In genomic region chr5:38479545-38479907, GRCm38 (mm10) we compare ENCODE assay signal across 8 mouse cellular contexts. TPM values are rescaled to one million over a fixed set of nuclear protein-coding genes. Genes with fewer than 3 reads are reported as not detected.
DNase-seq lines count a peak whose midpoint lies in the region; ATAC-seq and TF ChIP-seq lines count a peak whose summit lies in the region.
"Not testable (repeated sequence)": the region's sequence is repeated elsewhere in the genome, so short reads cannot be mapped to it uniquely, and the experiment has no call there.

No protein-coding gene starts in this region.

- peaks cover 19% of the 10 kb centered on the region for H3K4me1 ChIP-seq in embryonic facial prominence, embryonic 13.5 days
- peaks cover 19% of the 10 kb centered on the region for H3K4me1 ChIP-seq in hindbrain, embryonic 13.5 days (replicated peaks)
- H3K4me1 ChIP-seq in liver, postnatal 0 days (ENCODE audit: insufficient read depth) = peaks cover 23% of the 10 kb centered on the region
- not testable (repeated sequence) for H3K4me1 ChIP-seq in midbrain, embryonic 16.5 days (ENCODE audit: control insufficient read depth, insufficient read depth, low read length); stomach, embryonic 15.5 days

- not testable (repeated sequence) for ATAC-seq in embryonic facial prominence, embryonic 13.5 days (ENCODE audit: insufficient number of reproducible peaks, insufficient read depth, low FRiP score, low TSS enrichment, low read depth)
- ATAC-seq in granulocyte monocyte progenitor cell, adult 5-6 weeks (replicated peaks; ENCODE audit: poor library complexity, severe bottlenecking) = 0 out of 2 replicates have a peak, but pooled peaks have one; percentile 1
- ATAC-seq in hindbrain, embryonic 13.5 days (ENCODE audit: low FRiP score) = peak; percentile 46; the same call in 1 of the 2 replicates
- ATAC-seq in liver, postnatal 0 days = peak; percentile 34
- peak; percentile 66 for ATAC-seq in midbrain, embryonic 16.5 days
- peak; percentile 9; the same call in 1 of the 2 replicates for ATAC-seq in stomach, embryonic 15.5 days (ENCODE audit: insufficient read depth, low FRiP score, low read depth)

- peak; percentile 44 for DNase-seq in adipocyte (ENCODE audit: low spot score)
- not testable (repeated sequence) for DNase-seq in layer of hippocampus, adult 2 months (ENCODE audit: low spot score in 2 of 2); liver, postnatal 0 days

- not testable (repeated sequence) for H3K27ac ChIP-seq in embryonic facial prominence, embryonic 13.5 days
- peak overlapping the region; percentile 44; the same call in 1 of the 2 replicates for H3K27ac ChIP-seq in hindbrain, embryonic 13.5 days
- peak overlapping the region; percentile 86 for H3K27ac ChIP-seq in layer of hippocampus, adult 2 months
- peak overlapping the region; percentile 85 for H3K27ac ChIP-seq in liver, postnatal 0 days (ENCODE audit: low read depth)
- peak overlapping the region; percentile 2; the same call in 1 of the 2 replicates for H3K27ac ChIP-seq in midbrain, embryonic 16.5 days (ENCODE audit: low read length)
- H3K27ac ChIP-seq in stomach, embryonic 15.5 days = peak overlapping the region; percentile 70

- H3K27me3 ChIP-seq in embryonic facial prominence, embryonic 13.5 days; hindbrain, embryonic 13.5 days; liver, postnatal 0 days (ENCODE audit: insufficient read depth, low read length); midbrain, embryonic 16.5 days (ENCODE audit: control insufficient read depth, insufficient read depth, low read depth, low read length); stomach, embryonic 15.5 days (replicated peaks): not testable (repeated sequence)

- not testable (repeated sequence) for TF ChIP-seq CTCF in layer of hippocampus, adult 2 months (conservative IDR thresholded peaks at IDR 0.05); liver, postnatal 0 days (IDR thresholded peaks at IDR 0.05; ENCODE audit: low read depth)

- H3K36me3 ChIP-seq in embryonic facial prominence, embryonic 13.5 days; hindbrain, embryonic 13.5 days; midbrain, embryonic 16.5 days (ENCODE audit: control insufficient read depth, insufficient read depth, low read length); stomach, embryonic 15.5 days: not testable (repeated sequence)
- H3K36me3 ChIP-seq in liver, postnatal 0 days (replicated peaks; ENCODE audit: insufficient read depth, low read length) = peaks cover 19% of the 10 kb centered on the region

- peak overlapping the region; percentile 55 for H3K4me2 ChIP-seq in embryonic facial prominence, embryonic 13.5 days
- peak overlapping the region; percentile 47 for H3K4me2 ChIP-seq in hindbrain, embryonic 13.5 days
- H3K4me2 ChIP-seq in liver, postnatal 0 days (ENCODE audit: low read depth, low read length) = peak overlapping the region; percentile 91
- H3K4me2 ChIP-seq in midbrain, embryonic 16.5 days (ENCODE audit: low read length) = peak overlapping the region; percentile 28; the same call in 1 of the 2 replicates
- peak overlapping the region; percentile 76 for H3K4me2 ChIP-seq in stomach, embryonic 15.5 days

- 0 out of 2 replicates have a peak overlapping the region, but pooled peaks have one; percentile 36 for H3K9ac ChIP-seq in embryonic facial prominence, embryonic 13.5 days
- not testable (repeated sequence) for H3K9ac ChIP-seq in hindbrain, embryonic 13.5 days; midbrain, embryonic 16.5 days (ENCODE audit: low read depth, low read length); stomach, embryonic 15.5 days
- peak overlapping the region; percentile 69 for H3K9ac ChIP-seq in liver, postnatal 0 days (replicated peaks)

- H3K4me3 ChIP-seq in embryonic facial prominence, embryonic 13.5 days = peak overlapping the region; percentile 27
- peak overlapping the region; percentile 23; the same call in 1 of the 2 replicates for H3K4me3 ChIP-seq in hindbrain, embryonic 13.5 days
- H3K4me3 ChIP-seq in layer of hippocampus, adult 2 months = peak overlapping the region; percentile 52; the same call in 1 of the 2 replicates
- H3K4me3 ChIP-seq in liver, postnatal 0 days (ENCODE audit: low read depth, low read length) = peak overlapping the region; percentile 51
- not testable (repeated sequence) for H3K4me3 ChIP-seq in midbrain, embryonic 16.5 days (ENCODE audit: low read depth, low read length)
- H3K4me3 ChIP-seq in stomach, embryonic 15.5 days (replicated peaks) = peak overlapping the region; percentile 43

- TF ChIP-seq EP300 in liver, postnatal 0 days (IDR thresholded peaks at IDR 0.05; ENCODE audit: low read depth) = not testable (repeated sequence)

- H3K9me3 ChIP-seq in embryonic facial prominence, embryonic 13.5 days; hindbrain, embryonic 13.5 days; liver, postnatal 0 days (ENCODE audit: low read length); midbrain, embryonic 16.5 days (replicated peaks; ENCODE audit: control insufficient read depth, low read length, poor library complexity, severe bottlenecking); stomach, embryonic 15.5 days: not testable (repeated sequence)

RNA-seq across cellular contexts. Expression of gene Slc2a9, which starts 23.4 kb away (rescaled TPM):
- 0.72 and 1.9 TPM in 2 replicates for polyA plus RNA-seq in embryonic facial prominence, embryonic 13.5 days (2015; fragmentation: Nextera tagmentation; extraction: Ambion mirVana)
- 13.6 and 17.0 TPM in 2 replicates for total RNA-seq in granulocyte monocyte progenitor cell, adult 5-6 weeks (2014; fragmentation: Nextera tagmentation)
- total RNA-seq in granulocyte monocyte progenitor cell, adult 5-6 weeks (2017) = 8.4 TPM in 2 replicates
- polyA plus RNA-seq in hindbrain, embryonic 13.5 days (2015; fragmentation: Nextera tagmentation; extraction: Ambion mirVana) = 0.13 and 0.19 TPM in 2 replicates
- 1 to 10 TPM; 3.2 to 4.2 TPM for total RNA-seq in layer of hippocampus, adult 2 months (2021)
- 3.3 and 5.7 TPM in 2 replicates for polyA plus RNA-seq in liver, postnatal 0 days (2015; fragmentation: Nextera tagmentation; extraction: Ambion mirVana)
- 0.23 and 0.73 TPM in 2 replicates for polyA plus RNA-seq in midbrain, embryonic 16.5 days (2015; fragmentation: Nextera tagmentation; extraction: Ambion mirVana)
- polyA plus RNA-seq in stomach, embryonic 15.5 days (2015; fragmentation: Nextera tagmentation; extraction: Ambion mirVana) = 0.86 and 1.6 TPM in 2 replicates

Comparison
In these comparisons a context has a peak if more than half of its experiments do, and no peak if none do; other contexts are left out.
1. H3K4me2 ChIP-seq: peak in every context shown above with its lines; median percentile 91 in liver, postnatal 0 days; 76 in stomach, embryonic 15.5 days; 55 in embryonic facial prominence, embryonic 13.5 days; 47 in hindbrain, embryonic 13.5 days; 28 in midbrain, embryonic 16.5 days.